Comparison of ENCODE assay signal across 19 mouse cellular contexts in the genomic region with DNA sequence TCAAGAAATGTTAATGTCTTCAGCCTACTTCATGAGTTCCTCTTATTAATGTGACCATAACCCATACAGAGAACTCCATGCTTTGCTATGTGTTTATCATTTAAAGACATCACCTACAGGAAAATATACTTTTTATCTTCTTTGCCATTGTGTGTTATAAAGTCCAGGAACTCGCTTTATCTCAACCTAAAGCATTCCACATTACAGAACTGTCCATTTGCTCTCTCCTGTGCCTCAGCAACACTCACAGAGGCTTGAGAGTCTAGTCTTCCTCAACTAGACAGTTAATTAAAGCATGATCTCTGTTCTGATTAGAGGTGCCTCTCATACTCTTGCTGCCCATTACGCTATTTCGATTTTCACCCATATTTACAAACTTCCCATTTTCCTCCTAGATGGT.
DNase-seq lines count a peak whose midpoint lies in the region; ATAC-seq and TF ChIP-seq lines count a peak whose summit lies in the region.
"Had no signal": no experiment of that assay in that cellular context is flagged by ENCODE, and none has a peak within 500 bp of the region (broad histone marks: within the 10 kb centered on the region; RNA-seq: fewer than 3 reads in every experiment).

No protein-coding gene starts in this region.

- H3K4me3 ChIP-seq in MEL (ENCODE audit: control insufficient read depth in 1 of 2, insufficient read depth in 1 of 2, low read depth in 2 of 2, low read length in 2 of 2), result no peak overlapping the region
- H3K4me3 ChIP-seq: embryonic facial prominence, embryonic 10.5 days; embryonic facial prominence, embryonic 12.5 days; forebrain, embryonic 13.5 days; forebrain, embryonic 15.5 days had no signal

- DNase-seq in MEL (ENCODE audit: low read depth, low spot score), result peak; percentile 35
- DNase-seq in adrenal gland, adult 8-10 months, result no peak
- DNase-seq: adrenal gland, postnatal 10 days; adrenal gland, postnatal 25 days; cerebellum, adult 11-12 months; cerebellum, adult 2 months; cerebellum, adult 9-10 months; cerebellum, postnatal 10 days; cerebellum, postnatal 25 days; forebrain, postnatal 0 days had no signal

- peaks cover 0 to 7% of the 10 kb centered on the region in 2 experiments; a peak in 2 of 4 replicates for H3K36me3 ChIP-seq in MEL (ENCODE audit: control insufficient read depth in 1 of 2, insufficient read depth in 2 of 2, low read length in 2 of 2)
- H3K36me3 ChIP-seq: embryonic facial prominence, embryonic 10.5 days; embryonic facial prominence, embryonic 12.5 days; forebrain, embryonic 15.5 days had no signal

- TF ChIP-seq EP300 in MEL (IDR thresholded peaks at IDR 0.05; ENCODE audit: low read depth in 1 of 2, low read length in 2 of 2), result peak; percentile 40 to 42; a peak in 2 of 4 replicates

- H3K27ac ChIP-seq in MEL (ENCODE audit: control insufficient read depth, low read depth, low read length), result no peak overlapping the region
- H3K27ac ChIP-seq: embryonic facial prominence, embryonic 10.5 days; embryonic facial prominence, embryonic 12.5 days; forebrain, embryonic 13.5 days; forebrain, embryonic 15.5 days had no signal

- ATAC-seq in common myeloid progenitor, adult 5-6 weeks (replicated peaks; ENCODE audit: low read depth, poor library complexity, severe bottlenecking), result 0 out of 2 replicates have a peak, but pooled peaks have one; percentile 11
- ATAC-seq in frontal cortex, adult (ENCODE audit: low TSS enrichment), result no peak
- ATAC-seq in cerebellum, adult (ENCODE audit: insufficient number of reproducible peaks, low FRiP score, low TSS enrichment), result no peak
- ATAC-seq: activated CD4-positive, CD25-positive, alpha-beta regulatory T cell, adult 4 months; forebrain, embryonic 13.5 days; forebrain, embryonic 15.5 days; forebrain, postnatal 0 days; Patski had no signal

- no peak for TF ChIP-seq RAD21 in MEL (IDR thresholded peaks at IDR 0.05; ENCODE audit: low read depth, low read length)

- no peak for TF ChIP-seq CTCF in MEL (IDR thresholded peaks at IDR 0.05 in 2 of 3, conservative IDR thresholded peaks at IDR 0.05 in 1 of 3; ENCODE audit: control insufficient read depth in 1 of 3, insufficient read depth in 1 of 3, low read depth in 2 of 3, low read length in 3 of 3, poor library complexity in 1 of 3, severe bottlenecking in 1 of 3)

- no peaks in the 10 kb centered on the region for H3K27me3 ChIP-seq in MEL (ENCODE audit: control insufficient read depth in 1 of 2, insufficient read depth in 2 of 2, low read length in 2 of 2)
- H3K27me3 ChIP-seq: embryonic facial prominence, embryonic 12.5 days; forebrain, embryonic 13.5 days; forebrain, embryonic 15.5 days; Patski had no signal

- no peak overlapping the region for H3K9ac ChIP-seq in MEL (ENCODE audit: control insufficient read depth, low read depth, low read length, poor library complexity, severe bottlenecking)
- H3K9ac ChIP-seq: embryonic facial prominence, embryonic 12.5 days; forebrain, embryonic 13.5 days; forebrain, embryonic 15.5 days; forebrain, postnatal 0 days had no signal

- no peaks in the 10 kb centered on the region for H3K9me3 ChIP-seq in MEL (replicated peaks; ENCODE audit: insufficient read depth, low read length)
- H3K9me3 ChIP-seq: embryonic facial prominence, embryonic 10.5 days; embryonic facial prominence, embryonic 12.5 days; forebrain, embryonic 13.5 days; forebrain, embryonic 15.5 days had no signal

- TF ChIP-seq POLR2A in MEL (IDR thresholded peaks at IDR 0.05; ENCODE audit: control insufficient read depth in 1 of 2, insufficient read depth in 1 of 2, low read depth in 1 of 2, low read length in 2 of 2, poor library complexity in 1 of 2), result no peak

- H3K79me2 ChIP-seq in MEL (ENCODE audit: control insufficient read depth, insufficient read depth, low read length, poor library complexity), result no peaks in the 10 kb centered on the region

- peaks cover 2 to 9% of the 10 kb centered on the region in 2 experiments; a peak in 3 of 4 replicates for H3K4me1 ChIP-seq in MEL (ENCODE audit: control insufficient read depth in 1 of 2, insufficient read depth in 2 of 2, low read length in 2 of 2)
- H3K4me1 ChIP-seq: embryonic facial prominence, embryonic 10.5 days; embryonic facial prominence, embryonic 12.5 days; forebrain, embryonic 13.5 days; forebrain, embryonic 15.5 days had no signal

TF ChIP-seq in MEL, 35 proteins besides CTCF, POLR2A, EP300 and RAD21:
- TF ChIP-seq UBTF (IDR thresholded peaks at IDR 0.05; ENCODE audit: borderline replicate concordance, insufficient read depth, low read depth, low read length), result no peak
- peak; percentile 66 for TF ChIP-seq TCF12 (IDR thresholded peaks at IDR 0.05; ENCODE audit: low read depth, low read length)
- peak; percentile 34; the same call in 1 of the 2 replicates for TF ChIP-seq GATA1 (IDR thresholded peaks at IDR 0.05; ENCODE audit: low read depth, low read length)
